Mouse (Mus musculus) forebrain, embryonic 16.5 days (tissue): ENCODE results near the gene D1Pas1. TPM values are rescaled to one million over a fixed set of nuclear protein-coding genes. Genes with fewer than 3 reads are reported as not detected.

Source experiments
- ATAC-seq: fragments of 200-750 bp; cut with Nextera tagmentation; 2 replicates; pipeline ENCODE4 v1.8.0; 2017; ENCODE audit warnings: mild to moderate bottlenecking, moderate library complexity
- H3K27ac ChIP-seq: fragments of 300-500 bp; sonication (generic); 2 replicates; pipeline ENCODE4 v1.5.1; 2014; ENCODE audit warnings: low read length, control low read depth
- H3K27me3 ChIP-seq: fragments of 300-500 bp; sonication (generic); replicated peaks from 2 replicates; pipeline ENCODE4 v1.6.1; 2014; ENCODE audit warnings: low read length; ENCODE audit not compliant: control insufficient read depth, insufficient read depth
- H3K36me3 ChIP-seq: fragments of 300-500 bp; sonication (generic); 2 replicates; pipeline ENCODE4 v1.6.1; 2014; ENCODE audit not compliant: control insufficient read depth, insufficient read depth
- H3K4me1 ChIP-seq: fragments of 300-500 bp; sonication (generic); replicated peaks from 2 replicates; pipeline ENCODE4 v1.6.1; 2014; ENCODE audit warnings: low read length; ENCODE audit not compliant: control insufficient read depth, insufficient read depth
- H3K4me2 ChIP-seq: fragments of 300-500 bp; sonication (generic); 2 replicates; pipeline ENCODE4 v1.6.1; 2014; ENCODE audit warnings: mild to moderate bottlenecking, low read length, control low read depth
- H3K4me3 ChIP-seq: fragments of 300-500 bp; sonication (generic); replicated peaks from 2 replicates; pipeline ENCODE4 v1.5.1; 2014; ENCODE audit warnings: mild to moderate bottlenecking, low read length, control low read depth
- H3K9ac ChIP-seq: fragments of 300-500 bp; sonication (generic); replicated peaks from 2 replicates; pipeline ENCODE4 v1.6.1; 2014; ENCODE audit warnings: low read depth, low read length, control low read depth
- H3K9me3 ChIP-seq: fragments of 300-500 bp; sonication (generic); 2 replicates; pipeline ENCODE4 v1.6.1; 2016; ENCODE audit warnings: low read length; ENCODE audit not compliant: control insufficient read depth
- WGBS: fragments of 180-500 bp; shearing (Covaris S2); extraction: QIAGEN DNeasy Blood & Tissue Kit; methylation state at CpG from one replicate; pipeline ENCODE4 v1.1.7; 2014; 5-methylcytosine and 5-hydroxymethylcytosine counted together
- polyA plus RNA-seq: library from polyadenylated mRNA; unstranded; fragments of >200 nt; fragmentation: Nextera tagmentation; extraction: Ambion mirVana; gene quantifications from 2 replicates; pipeline ENCODE4 v1.2.1, GENCODE M21; 2015

The D1Pas1 gene
- polyA plus RNA-seq, 1 experiment from 2014 or later: not detected

- H3K4me1 ChIP-seq: 0 out of 2 replicates have a peak, but pooled peaks cover 3% of the 10 kb centered on the region
- no peak overlapping the region for H3K9ac ChIP-seq
- H3K36me3 ChIP-seq: no peaks in the 10 kb centered on the region
- no peak overlapping the region for H3K27ac ChIP-seq
- ATAC-seq: no peak
- no peak overlapping the region for H3K4me2 ChIP-seq
- no peaks in the 10 kb centered on the region for H3K27me3 ChIP-seq
- WGBS: 62% methylated on average over 9 of the region's 9 CpGs
- no peaks in the 10 kb centered on the region for H3K9me3 ChIP-seq
- H3K4me3 ChIP-seq: no peak overlapping the region
Observed at GRCm38 (mm10) chr1:186980503-186980902, 13.3 kb downstream of the D1Pas1 start.

- 85% methylated on average over 11 of the region's 11 CpGs for WGBS
- no peak for ATAC-seq
- Histone ChIP-seq H3K36me3 (no peaks in the 10 kb centered on the region), H3K9me3 (no peaks in the 10 kb centered on the region), H3K4me3 (no peak overlapping the region), H3K4me2 (no peak overlapping the region), H3K27me3 (no peaks in the 10 kb centered on the region), H3K9ac (no peak overlapping the region), H3K27ac (no peak overlapping the region), H3K4me1 (peaks cover 27% of the 10 kb centered on the region)
Observed at GRCm38 (mm10) chr1:186985131-186985530, 17.9 kb downstream of the D1Pas1 start.

- no peaks in the 10 kb centered on the region for H3K36me3 ChIP-seq
- H3K4me3 ChIP-seq: no peak overlapping the region
- no peak overlapping the region for H3K9ac ChIP-seq
- H3K4me2 ChIP-seq: no peak overlapping the region
- no peaks in the 10 kb centered on the region for H3K27me3 ChIP-seq
- ATAC-seq: no peak
- H3K9me3 ChIP-seq: no peaks in the 10 kb centered on the region
- H3K4me1 ChIP-seq: peaks cover 27% of the 10 kb centered on the region
- WGBS: 67% methylated on average over 9 of the region's 9 CpGs
- H3K27ac ChIP-seq: no peak overlapping the region
Observed at GRCm38 (mm10) chr1:186986086-186986485, 18.9 kb downstream of the D1Pas1 start.

GRCm38 (mm10) chr1:186986506-186986905 lies 19.3 kb downstream of the D1Pas1 start:
- no peaks in the 10 kb centered on the region for H3K27me3 ChIP-seq
- no peak overlapping the region for H3K4me2 ChIP-seq

GRCm38 (mm10) chr1:186988281-186988682 lies 21.1 kb downstream of the D1Pas1 start:
- Histone ChIP-seq H3K27ac (no peak overlapping the region), H3K27me3 (no peaks in the 10 kb centered on the region), H3K4me2 (peak overlapping the region; percentile 14; the same call in 1 of the 2 replicates), H3K4me1 (peaks cover 27% of the 10 kb centered on the region), H3K4me3 (no peak overlapping the region), H3K36me3 (no peaks in the 10 kb centered on the region), H3K9ac (no peak overlapping the region), H3K9me3 (no peaks in the 10 kb centered on the region)
- ATAC-seq: peak; percentile 77
- 19% methylated on average over 9 of the region's 9 CpGs for WGBS

More at GRCm38 (mm10) chr1:186986506-186986905, 19.3 kb downstream of the D1Pas1 start:
- no peak overlapping the region for H3K9ac ChIP-seq
- H3K4me1 ChIP-seq: peaks cover 27% of the 10 kb centered on the region
- ATAC-seq: no peak
- no peaks in the 10 kb centered on the region for H3K36me3 ChIP-seq
- H3K27ac ChIP-seq: no peak overlapping the region
- no peaks in the 10 kb centered on the region for H3K9me3 ChIP-seq
- no peak overlapping the region for H3K4me3 ChIP-seq
- 84% methylated on average over 8 of the region's 8 CpGs for WGBS

- ATAC-seq: no peak
- Histone ChIP-seq H3K9ac (no peak overlapping the region), H3K4me3 (no peak overlapping the region), H3K4me2 (no peak overlapping the region), H3K36me3 (no peaks in the 10 kb centered on the region), H3K27ac (no peak overlapping the region), H3K4me1 (peaks cover 27% of the 10 kb centered on the region), H3K27me3 (no peaks in the 10 kb centered on the region), H3K9me3 (no peaks in the 10 kb centered on the region)
- 46% methylated on average over 4 of the region's 4 CpGs for WGBS
Observed at GRCm38 (mm10) chr1:186988822-186989221, 21.6 kb downstream of the D1Pas1 start.

- Histone ChIP-seq H3K4me1 (peaks cover 21% of the 10 kb centered on the region), H3K36me3 (no peaks in the 10 kb centered on the region), H3K9ac (no peak overlapping the region), H3K27me3 (no peaks in the 10 kb centered on the region), H3K27ac (no peak overlapping the region), H3K4me2 (no peak overlapping the region), H3K9me3 (no peaks in the 10 kb centered on the region), H3K4me3 (no peak overlapping the region)
- ATAC-seq: peak; percentile 49
- 46% methylated on average over 6 of the region's 6 CpGs for WGBS
Observed at GRCm38 (mm10) chr1:186991473-186991872, 24.3 kb downstream of the D1Pas1 start.

- Histone ChIP-seq H3K27me3 (no peaks in the 10 kb centered on the region), H3K27ac (no peak overlapping the region), H3K9ac (no peak overlapping the region), H3K4me1 (peaks cover 19% of the 10 kb centered on the region), H3K4me3 (no peak overlapping the region), H3K36me3 (no peaks in the 10 kb centered on the region), H3K9me3 (no peaks in the 10 kb centered on the region), H3K4me2 (no peak overlapping the region)
- 93% methylated on average over 3 of the region's 3 CpGs for WGBS
- no peak for ATAC-seq
Observed at GRCm38 (mm10) chr1:186992113-186992512, 24.9 kb downstream of the D1Pas1 start.

GRCm38 (mm10) chr1:186997596-186998304 lies 30.5 kb downstream of the D1Pas1 start:
- Histone ChIP-seq H3K36me3 (no peaks in the 10 kb centered on the region), H3K9me3 (no peaks in the 10 kb centered on the region), H3K27me3 (no peaks in the 10 kb centered on the region), H3K4me1 (no peaks in the 10 kb centered on the region; the same call in 1 of the 2 replicates), H3K4me3 (no peak overlapping the region), H3K4me2 (0 out of 2 replicates have a peak overlapping the region, but pooled peaks have one; percentile 13), H3K27ac (no peak overlapping the region), H3K9ac (no peak overlapping the region)
- ATAC-seq: no peak
- 52% methylated on average over 21 of the region's 21 CpGs for WGBS
